In the genomic region with DNA sequence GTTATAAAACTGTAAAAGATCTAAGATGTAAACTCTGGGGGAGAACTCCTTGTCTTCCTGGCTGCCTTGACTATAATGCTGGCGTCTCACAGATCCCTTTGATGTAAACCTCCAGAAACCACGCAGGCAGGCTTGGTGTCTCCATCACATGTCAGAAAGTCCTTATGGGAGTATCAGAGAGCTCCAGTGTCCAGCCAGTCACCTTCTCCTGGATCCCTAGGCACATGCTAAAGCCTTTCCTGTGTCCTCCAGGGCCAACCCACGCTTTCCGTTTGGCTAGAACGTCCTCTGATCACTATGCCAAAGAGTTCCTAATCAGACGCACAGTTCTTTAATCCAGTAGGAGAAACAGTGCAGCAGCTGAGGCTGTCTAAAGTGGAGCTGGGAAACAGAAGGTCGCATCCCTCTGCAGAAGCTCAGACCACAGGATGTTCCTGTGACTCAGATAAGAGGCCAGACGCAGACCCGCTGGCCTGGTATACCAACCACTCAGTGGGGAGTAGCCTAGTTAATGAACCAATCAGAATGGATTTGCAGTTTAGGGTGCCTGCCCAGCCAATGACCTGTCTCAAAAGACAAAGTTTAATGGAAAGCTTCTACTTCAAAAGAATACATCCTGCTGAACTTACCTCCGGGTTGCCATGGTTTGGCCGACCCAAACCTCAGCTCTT, we compare ENCODE assay signal across 22 mouse cellular contexts.
A peak's percentile ranks its signal among the peaks of the same experiment; 100 is the strongest.
DNase-seq lines count a peak whose midpoint lies in the region; ATAC-seq and TF ChIP-seq lines count a peak whose summit lies in the region.
"Had no signal": no experiment of that assay in that cellular context is flagged by ENCODE, and none has a peak within 500 bp of the region (broad histone marks: within the 10 kb centered on the region; RNA-seq: fewer than 3 reads in every experiment).

No protein-coding gene starts in this region.

- ATAC-seq in common myeloid progenitor, adult 5-6 weeks (replicated peaks; ENCODE audit: low read depth, poor library complexity, severe bottlenecking): peak; percentile 83
- ATAC-seq: CD4-positive, CD25-positive, alpha-beta regulatory T cell, adult 4 months; midbrain, embryonic 16.5 days had no signal

- H3K4me3 ChIP-seq in cerebellum, adult 2 months (replicated peaks; ENCODE audit: insufficient read depth, low read depth, low read length): no peak overlapping the region
- no peak overlapping the region for H3K4me3 ChIP-seq in layer of hippocampus, adult 2 months
- H3K4me3 ChIP-seq: forebrain, embryonic 12.5 days; heart, embryonic 12.5 days; hindbrain, embryonic 13.5 days; limb, embryonic 10.5 days; liver, embryonic 15.5 days; myocyte; neural tube, embryonic 13.5 days; stomach, embryonic 15.5 days had no signal

- no peaks in the 10 kb centered on the region for H3K27me3 ChIP-seq in cerebellum, adult 2 months (ENCODE audit: control insufficient read depth, insufficient read depth, low read length)
- H3K27me3 ChIP-seq: forebrain, embryonic 12.5 days; heart, embryonic 12.5 days; hindbrain, embryonic 13.5 days; liver, embryonic 15.5 days; neural tube, embryonic 13.5 days; stomach, embryonic 15.5 days had no signal

- TF ChIP-seq CTCF in cerebellum, adult 2 months (IDR thresholded peaks at IDR 0.05; ENCODE audit: borderline replicate concordance, insufficient read depth, low read depth, low read length): no peak
- TF ChIP-seq CTCF in layer of hippocampus, adult 2 months (conservative IDR thresholded peaks at IDR 0.05): no peak

- H3K4me1 ChIP-seq in cerebellum, adult 2 months (ENCODE audit: control insufficient read depth, insufficient read depth, low read length): peaks cover 8% of the 10 kb centered on the region; the same call in 1 of the 2 replicates
- H3K4me1 ChIP-seq: forebrain, embryonic 12.5 days; heart, embryonic 12.5 days; hindbrain, embryonic 13.5 days; limb, embryonic 10.5 days; liver, embryonic 15.5 days; neural tube, embryonic 13.5 days; stomach, embryonic 15.5 days had no signal

- no peak overlapping the region for H3K27ac ChIP-seq in cerebellum, adult 2 months (ENCODE audit: insufficient read depth, low read length)
- no peak overlapping the region for H3K27ac ChIP-seq in layer of hippocampus, adult 2 months
- H3K27ac ChIP-seq: forebrain, embryonic 12.5 days; hindbrain, embryonic 13.5 days; limb, embryonic 10.5 days; liver, embryonic 15.5 days; neural tube, embryonic 13.5 days; stomach, embryonic 15.5 days had no signal

- peak; percentile 6 for DNase-seq in cerebellum, adult 11 months
- no peak for DNase-seq in cerebellum, adult 9-10 months
- peak; percentile 83 for DNase-seq in 416B (ENCODE audit: low read depth)
- peak; percentile 16 to 45 for DNase-seq in cerebellum, adult 2 months
- no peak for DNase-seq in layer of hippocampus, adult 2 months (ENCODE audit: low spot score in 2 of 2)
- DNase-seq in left cerebral cortex, adult 9 months (ENCODE audit: low spot score in 2 of 2): no peak
- DNase-seq: heart, postnatal 10 days; layer of hippocampus, adult 9-11 months; liver; lung, postnatal 4 days; thymus, postnatal 4 days had no signal

- WGBS in cerebellum, adult 2 months: 32% methylated on average over 11 of the region's 11 CpGs

- no peak for TF ChIP-seq POLR2A in cerebellum, adult 2 months (IDR thresholded peaks at IDR 0.05; ENCODE audit: borderline replicate concordance, insufficient read depth, low read length)

Comparison
In these comparisons a context has a peak if more than half of its experiments do, and no peak if none do; other contexts are left out.
1. DNase-seq: peak in cerebellum, adult 11 months (single experiment), 416B (single experiment) and cerebellum, adult 2 months (2 of 2); none in cerebellum, adult 9-10 months (single experiment), layer of hippocampus, adult 2 months (0 of 2) and left cerebral cortex, adult 9 months (0 of 2).